Mouse (Mus musculus) midbrain, embryonic 12.5 days (tissue): ENCODE data around the gene Gorasp1. TPM values are rescaled to one million over a fixed set of nuclear protein-coding genes. Genes with fewer than 3 reads are reported as not detected.

Source experiments
- ATAC-seq: fragments of 200-750 bp; cut with Nextera tagmentation; 2 replicates; pipeline ENCODE4 v1.8.0; 2017; ENCODE audit warnings: low read depth, moderate TSS enrichment, moderate library complexity; ENCODE audit not compliant: low FRiP score
- H3K27ac ChIP-seq: fragments of 300-500 bp; sonication (generic); replicated peaks from 2 replicates; pipeline ENCODE4 v1.5.1; 2016; ENCODE audit warnings: mild to moderate bottlenecking
- H3K27me3 ChIP-seq: fragments of 300-500 bp; sonication (generic); 2 replicates; pipeline ENCODE4 v1.6.1; 2016; ENCODE audit warnings: mild to moderate bottlenecking
- H3K36me3 ChIP-seq: fragments of 300-500 bp; sonication (generic); 2 replicates; pipeline ENCODE4 v1.6.1; 2016
- H3K4me1 ChIP-seq: fragments of 300-500 bp; sonication (generic); 2 replicates; pipeline ENCODE4 v1.6.1; 2016
- H3K4me2 ChIP-seq: fragments of 300-500 bp; sonication (generic); replicated peaks from 2 replicates; pipeline ENCODE4 v1.6.1; 2016; ENCODE audit warnings: mild to moderate bottlenecking, moderate library complexity
- H3K4me3 ChIP-seq: fragments of 300-500 bp; sonication (generic); 2 replicates; pipeline ENCODE4 v1.5.1; 2016; ENCODE audit warnings: mild to moderate bottlenecking
- H3K9ac ChIP-seq: fragments of 300-500 bp; sonication (generic); replicated peaks from 2 replicates; pipeline ENCODE4 v1.6.1; 2016; ENCODE audit warnings: mild to moderate bottlenecking, moderate library complexity
- H3K9me3 ChIP-seq: fragments of 300-500 bp; sonication (generic); 2 replicates; pipeline ENCODE4 v1.6.1; 2016; ENCODE audit warnings: mild to moderate bottlenecking
- WGBS: fragments of 180-500 bp; shearing (Covaris S2); methylation state at CpG from one replicate; pipeline ENCODE4 v1.1.7; 2016; 5-methylcytosine and 5-hydroxymethylcytosine counted together
- polyA plus RNA-seq: library from polyadenylated mRNA; unstranded; fragments of >200 nt; fragmentation: Nextera tagmentation; extraction: Ambion mirVana; gene quantifications from 2 replicates; pipeline ENCODE4 v1.2.1, GENCODE M21; 2016

Gorasp1 gene
- polyA plus RNA-seq, 1 experiment from 2014 or later = 23.3 TPM

DNA sequence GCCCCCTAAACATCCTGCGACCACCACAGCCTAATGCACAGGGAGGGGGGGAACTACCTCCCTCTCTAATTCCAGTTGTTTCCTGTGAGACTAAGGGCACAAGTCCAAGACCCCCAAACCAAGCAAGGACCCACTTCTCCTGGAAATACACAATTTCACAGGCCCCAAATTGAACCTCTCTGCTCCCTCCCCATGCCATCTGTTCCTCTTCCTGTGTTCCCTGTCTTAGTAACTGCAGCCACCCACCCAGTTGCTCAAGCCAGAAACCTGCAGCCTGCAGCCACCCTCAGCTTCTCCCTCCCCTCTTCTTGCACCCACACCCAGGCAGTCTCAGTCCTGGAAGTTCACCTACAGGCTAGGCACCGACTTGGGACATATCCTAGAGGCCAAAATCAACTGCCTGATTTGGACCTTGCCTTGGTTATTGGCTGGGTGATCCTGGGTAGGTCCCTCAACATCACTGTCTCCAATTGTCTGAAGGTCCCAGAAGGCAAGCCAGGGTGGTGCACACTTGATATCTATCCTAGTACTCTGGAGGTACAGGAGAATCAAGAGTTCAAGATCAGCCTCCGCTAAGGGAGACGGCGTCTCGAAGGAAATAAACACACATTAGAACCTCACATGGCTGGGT is 41.6 kb upstream of the Gorasp1 start:
- Histone ChIP-seq H3K9me3 (no peaks in the 10 kb centered on the region), H3K4me1 (peaks cover 53% of the 10 kb centered on the region), H3K27me3 (peaks cover 19% of the 10 kb centered on the region), H3K36me3 (no peaks in the 10 kb centered on the region), H3K4me2 (no peak overlapping the region), H3K27ac (no peak overlapping the region), H3K4me3 (no peak overlapping the region), H3K9ac (0 out of 2 replicates have a peak overlapping the region, but pooled peaks have one; percentile 2)
- ATAC-seq = no peak
- WGBS = 86% methylated on average over 6 of the region's 6 CpGs

DNA sequence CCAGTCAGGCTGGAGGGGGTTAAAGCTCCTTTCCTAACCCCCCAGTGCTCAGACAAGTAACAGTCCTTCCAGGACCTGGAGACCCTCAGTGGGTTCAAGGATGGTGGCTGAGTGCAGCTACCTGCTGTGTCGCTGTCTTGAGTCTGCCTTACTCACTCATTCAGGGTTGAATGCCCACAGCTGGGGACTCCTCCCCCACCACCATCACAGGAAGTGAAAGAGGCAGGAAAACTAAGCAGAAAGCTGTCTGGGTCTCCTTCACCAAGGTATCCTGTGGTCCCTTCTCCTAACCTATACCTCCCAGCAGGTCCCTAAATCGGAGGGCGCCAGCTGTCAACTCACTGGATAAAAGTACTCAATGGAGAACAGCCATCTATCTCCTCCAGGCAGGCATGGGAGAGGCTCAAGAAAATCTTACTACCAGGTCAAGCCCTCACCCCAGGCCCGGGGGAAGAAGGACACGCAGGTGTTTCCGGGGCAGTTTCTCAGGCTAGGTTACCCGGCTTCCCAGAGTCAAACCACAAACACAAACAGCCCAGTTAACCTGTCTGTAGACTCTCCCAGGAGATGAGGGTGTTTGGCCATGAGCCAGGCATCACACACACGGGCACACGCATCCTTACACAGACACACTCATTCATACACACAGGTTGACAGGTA is 40.9 kb upstream of the Gorasp1 start:
- 58% methylated on average over 9 of the region's 9 CpGs for WGBS
- H3K4me2 ChIP-seq = no peak overlapping the region; the same call in 1 of the 2 replicates
- ATAC-seq = no peak
- H3K27ac ChIP-seq = no peak overlapping the region
- peaks cover 47% of the 10 kb centered on the region for H3K4me1 ChIP-seq
- no peaks in the 10 kb centered on the region for H3K36me3 ChIP-seq
- no peak overlapping the region for H3K4me3 ChIP-seq
- H3K27me3 ChIP-seq = peaks cover 12% of the 10 kb centered on the region
- H3K9ac ChIP-seq = 0 out of 2 replicates have a peak overlapping the region, but pooled peaks have one; percentile 2
- H3K9me3 ChIP-seq = no peaks in the 10 kb centered on the region

DNA sequence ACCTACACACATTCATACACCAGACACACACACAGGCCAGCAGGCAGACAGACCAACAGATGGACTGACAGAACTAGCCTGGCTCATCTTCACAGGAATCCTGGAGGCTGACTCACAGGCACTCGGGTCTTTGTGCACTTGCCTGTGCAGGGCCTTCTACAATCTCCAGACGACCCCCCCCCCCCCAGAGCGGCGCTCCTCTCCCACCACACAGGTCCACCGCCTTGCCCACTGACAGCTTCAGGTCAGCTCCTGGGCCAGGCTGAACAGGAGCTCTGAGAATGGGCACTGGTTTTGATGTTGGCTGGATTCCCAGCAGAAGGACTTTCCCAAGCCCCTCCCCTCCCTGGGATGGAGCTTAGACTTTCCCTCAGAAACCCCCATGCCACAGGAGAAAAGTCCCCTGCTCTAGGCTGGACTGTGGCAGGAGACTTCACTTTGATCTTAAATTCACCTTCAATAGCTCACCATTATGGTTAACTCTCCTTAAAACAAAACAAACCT is 40.2 kb upstream of the Gorasp1 start:
- no peak for ATAC-seq
- Histone ChIP-seq H3K27me3 (peaks cover 6% of the 10 kb centered on the region), H3K27ac (no peak overlapping the region), H3K4me3 (no peak overlapping the region), H3K4me2 (no peak overlapping the region; the same call in 1 of the 2 replicates), H3K4me1 (peaks cover 40% of the 10 kb centered on the region), H3K9me3 (no peaks in the 10 kb centered on the region), H3K36me3 (no peaks in the 10 kb centered on the region), H3K9ac (no peak overlapping the region)
- WGBS = 66% methylated on average over 5 of the region's 5 CpGs

DNA sequence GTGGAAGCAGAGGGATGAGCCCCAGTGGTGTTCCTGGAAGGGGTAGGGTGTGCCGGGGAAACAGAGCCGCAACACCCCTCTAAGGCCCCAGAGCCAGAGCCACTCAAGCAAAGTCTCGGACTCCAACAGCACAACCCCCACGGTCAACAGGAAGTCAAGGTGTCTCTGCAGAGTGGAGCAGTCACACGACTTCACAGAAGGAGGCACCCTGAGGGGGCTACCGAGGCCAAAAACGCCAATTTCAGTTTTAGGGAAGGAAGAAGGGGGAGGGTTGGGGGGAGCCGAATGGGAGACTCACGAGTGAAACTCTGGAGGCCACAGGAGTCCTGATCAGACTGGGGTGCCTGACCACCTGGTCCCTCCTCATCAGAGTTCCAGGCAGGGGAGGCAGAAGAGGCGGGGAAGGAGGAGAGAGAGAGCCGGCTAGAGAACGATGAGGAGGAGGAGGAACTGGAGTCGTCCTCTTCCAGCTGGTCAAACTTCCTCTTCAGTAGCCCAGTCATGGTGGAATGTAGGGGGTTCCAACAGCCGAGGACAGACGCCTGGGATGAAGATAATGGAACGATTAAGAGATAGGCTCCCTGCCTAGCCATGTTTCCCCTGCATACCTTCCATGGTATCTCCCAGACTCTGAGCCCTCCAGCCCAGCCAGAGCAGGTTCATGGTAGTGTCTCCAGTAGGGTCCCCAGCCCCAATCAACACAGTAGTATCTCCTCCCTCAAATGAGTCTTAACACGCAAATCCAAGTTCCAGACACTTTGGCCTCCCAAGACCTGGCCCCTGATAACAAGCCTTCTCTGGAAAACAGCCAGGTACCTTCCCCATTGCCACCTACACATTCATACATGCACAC is 39.6 kb upstream of the Gorasp1 start:
- Histone ChIP-seq H3K4me3 (no peak overlapping the region), H3K4me1 (peaks cover 34% of the 10 kb centered on the region), H3K4me2 (no peak overlapping the region), H3K9me3 (no peaks in the 10 kb centered on the region), H3K36me3 (no peaks in the 10 kb centered on the region), H3K27ac (no peak overlapping the region), H3K27me3 (no peaks in the 10 kb centered on the region; the same call in 1 of the 2 replicates), H3K9ac (no peak overlapping the region)
- WGBS = 63% methylated on average over 17 of the region's 17 CpGs
- no peak for ATAC-seq

DNA sequence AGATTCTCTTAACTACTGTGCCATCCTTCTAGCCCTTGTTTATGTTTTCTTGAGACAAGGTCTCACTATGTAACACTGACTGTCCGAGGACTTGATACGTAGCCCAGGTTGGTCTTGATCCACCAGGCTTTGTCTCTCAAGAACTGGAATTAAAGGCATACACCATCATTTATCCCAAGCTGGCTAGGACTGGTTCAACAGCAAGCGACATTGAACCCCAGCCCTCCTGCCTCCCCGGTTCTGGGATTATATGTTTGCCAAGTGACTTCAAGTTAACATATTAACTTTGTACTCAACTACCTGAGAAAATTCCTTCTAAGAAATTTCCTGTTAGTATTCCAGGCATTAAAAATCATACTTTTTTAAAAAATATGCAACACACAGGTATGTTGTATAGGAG is 37.9 kb upstream of the Gorasp1 start:
- no peak for ATAC-seq
- Histone ChIP-seq H3K4me3 (no peak overlapping the region), H3K4me2 (no peak overlapping the region), H3K9me3 (no peaks in the 10 kb centered on the region), H3K4me1 (peaks cover 18% of the 10 kb centered on the region; the same call in 1 of the 2 replicates), H3K9ac (no peak overlapping the region), H3K27me3 (no peaks in the 10 kb centered on the region), H3K36me3 (no peaks in the 10 kb centered on the region), H3K27ac (no peak overlapping the region)
- 96% methylated on average over 4 of the region's 4 CpGs for WGBS

DNA sequence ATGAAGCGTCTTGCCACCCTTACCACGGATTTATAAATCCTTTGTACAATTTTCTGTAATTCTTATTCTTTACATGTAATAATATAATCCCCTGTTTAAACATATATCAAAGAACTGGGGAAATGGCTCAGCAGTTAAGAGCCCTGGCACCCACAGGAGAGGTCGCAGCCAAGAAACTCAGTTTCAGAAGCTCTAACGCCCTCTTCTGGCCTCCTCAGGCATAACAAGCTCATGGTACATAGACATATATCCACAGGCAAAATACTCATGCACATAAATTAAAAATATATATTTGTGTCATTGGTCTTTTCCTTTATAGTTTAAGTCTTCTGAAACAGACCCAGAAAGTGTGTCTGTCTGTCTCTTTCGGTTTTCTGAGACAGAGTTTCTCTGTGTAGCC is 37.2 kb upstream of the Gorasp1 start:
- Histone ChIP-seq H3K9ac (no peak overlapping the region), H3K4me1 (peaks cover 18% of the 10 kb centered on the region; the same call in 1 of the 2 replicates), H3K4me2 (no peak overlapping the region), H3K36me3 (no peaks in the 10 kb centered on the region), H3K4me3 (no peak overlapping the region), H3K27ac (no peak overlapping the region), H3K27me3 (no peaks in the 10 kb centered on the region), H3K9me3 (no peaks in the 10 kb centered on the region)
- no peak for ATAC-seq
- WGBS = 82% methylated on average over 5 of the region's 5 CpGs

DNA sequence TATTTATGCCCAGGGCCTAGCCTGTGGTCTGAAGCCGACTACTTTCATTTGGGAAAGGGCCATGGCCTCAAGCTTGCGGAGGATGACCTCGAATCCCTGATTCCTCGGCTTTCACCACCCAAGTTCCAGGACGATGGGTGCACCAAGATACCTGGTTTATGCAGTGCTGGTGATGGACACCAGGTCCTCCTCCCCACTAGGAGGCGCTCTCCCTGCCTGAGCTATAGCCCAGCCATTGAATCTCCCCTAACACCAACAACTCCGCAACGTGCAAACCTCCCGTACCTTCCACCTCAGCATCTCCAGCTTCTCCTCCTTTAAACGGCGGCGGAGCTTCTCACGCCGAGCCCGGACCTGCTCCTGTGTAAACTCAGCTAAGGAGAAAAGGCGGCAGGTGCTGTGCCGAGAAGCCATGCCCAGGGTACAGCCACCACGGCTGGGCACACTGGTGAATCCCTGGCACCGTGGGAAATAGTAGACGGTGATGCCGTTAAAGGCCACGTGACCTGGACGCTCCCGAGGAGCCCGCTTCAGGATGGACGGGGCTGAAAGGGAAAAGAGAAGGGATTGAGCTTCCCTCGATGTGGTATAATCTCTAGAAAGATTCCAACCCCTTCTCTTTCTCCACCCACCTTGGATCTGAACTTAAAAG is 36.6 kb upstream of the Gorasp1 start:
- WGBS = 92% methylated on average over 27 of the region's 27 CpGs
- H3K4me3 ChIP-seq = no peak overlapping the region
- ATAC-seq = no peak
- no peaks in the 10 kb centered on the region for H3K36me3 ChIP-seq
- H3K4me1 ChIP-seq = peaks cover 18% of the 10 kb centered on the region; the same call in 1 of the 2 replicates
- H3K27me3 ChIP-seq = no peaks in the 10 kb centered on the region
- H3K9ac ChIP-seq = no peak overlapping the region
- H3K4me2 ChIP-seq = no peak overlapping the region
- no peaks in the 10 kb centered on the region for H3K9me3 ChIP-seq
- H3K27ac ChIP-seq = no peak overlapping the region

DNA sequence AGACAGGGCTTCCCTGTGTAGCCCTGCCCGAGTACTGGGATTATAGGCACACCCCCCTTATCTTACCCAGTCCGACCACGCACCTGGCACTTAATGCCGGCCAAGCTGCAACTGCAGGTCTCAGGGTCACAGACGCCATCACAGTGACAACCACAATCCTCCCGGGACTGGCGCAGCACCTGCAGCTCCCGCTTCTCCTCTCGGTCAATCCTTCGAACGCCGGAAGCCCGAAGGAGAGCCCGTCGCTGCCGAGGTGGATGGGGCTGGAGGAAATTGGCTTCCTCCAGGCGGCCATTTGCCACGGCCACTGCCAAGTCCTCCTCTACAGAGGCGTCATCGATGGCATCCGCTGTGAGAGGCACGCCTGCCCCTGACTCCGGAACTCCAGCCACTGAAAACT is 35.9 kb upstream of the Gorasp1 start:
- H3K4me3 ChIP-seq = no peak overlapping the region
- no peaks in the 10 kb centered on the region for H3K27me3 ChIP-seq
- H3K9me3 ChIP-seq = no peaks in the 10 kb centered on the region
- no peak overlapping the region for H3K9ac ChIP-seq
- no peak overlapping the region for H3K4me2 ChIP-seq
- no peaks in the 10 kb centered on the region for H3K36me3 ChIP-seq
- no peak overlapping the region for H3K27ac ChIP-seq
- H3K4me1 ChIP-seq = peaks cover 13% of the 10 kb centered on the region; the same call in 1 of the 2 replicates
- ATAC-seq = no peak
- WGBS = 95% methylated on average over 23 of the region's 23 CpGs

DNA sequence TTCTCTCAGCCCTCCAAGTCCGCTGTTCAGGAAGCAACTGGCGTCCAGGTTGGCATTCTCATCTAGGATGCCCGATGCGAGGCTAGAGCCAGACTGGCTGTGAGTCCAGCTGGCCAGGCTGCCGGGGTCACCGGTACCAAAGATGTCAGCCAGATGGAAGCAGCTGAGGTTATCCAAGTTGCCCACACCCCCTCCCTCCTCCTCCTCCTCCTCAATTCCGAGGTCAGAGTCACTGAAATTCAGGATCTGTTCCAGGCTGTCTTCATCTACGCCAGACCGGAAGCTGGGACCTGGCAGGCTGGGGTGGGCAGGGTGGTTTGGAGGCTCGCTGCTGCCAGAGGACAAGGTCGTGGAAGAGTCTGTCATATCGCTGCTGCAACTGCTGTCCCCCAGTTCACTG is 35.2 kb upstream of the Gorasp1 start:
- no peak for ATAC-seq
- Histone ChIP-seq H3K36me3 (no peaks in the 10 kb centered on the region), H3K9me3 (no peaks in the 10 kb centered on the region), H3K9ac (no peak overlapping the region), H3K4me2 (no peak overlapping the region), H3K4me3 (no peak overlapping the region), H3K4me1 (peaks cover 7% of the 10 kb centered on the region; the same call in 1 of the 2 replicates), H3K27ac (no peak overlapping the region), H3K27me3 (0 out of 2 replicates have a peak, but pooled peaks cover 2% of the 10 kb centered on the region)
- 92% methylated on average over 12 of the region's 12 CpGs for WGBS

DNA sequence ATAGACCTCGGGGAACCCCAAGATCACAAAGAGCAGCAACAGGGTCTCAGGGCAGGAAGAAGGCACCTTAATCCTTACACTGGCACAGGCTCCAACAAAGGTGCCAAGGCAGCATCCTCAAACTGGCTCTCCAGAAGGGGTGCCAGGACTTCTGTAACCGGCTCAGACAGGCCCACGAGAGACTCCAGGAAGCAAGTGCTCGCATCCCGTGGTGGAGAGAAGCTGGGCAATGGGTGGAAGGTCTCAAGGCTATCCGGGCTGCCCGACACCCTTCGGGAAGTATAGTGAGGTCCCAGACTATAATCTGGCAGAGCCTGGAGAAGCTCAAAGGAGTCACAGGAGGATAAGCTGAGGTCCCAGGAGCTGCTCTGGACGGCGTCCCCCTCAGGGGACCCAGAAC is 34.8 kb upstream of the Gorasp1 start:
- Histone ChIP-seq H3K9me3 (no peaks in the 10 kb centered on the region), H3K4me1 (peaks cover 3% of the 10 kb centered on the region; the same call in 1 of the 2 replicates), H3K36me3 (no peaks in the 10 kb centered on the region), H3K4me2 (no peak overlapping the region), H3K9ac (no peak overlapping the region), H3K27ac (no peak overlapping the region), H3K27me3 (0 out of 2 replicates have a peak, but pooled peaks cover 5% of the 10 kb centered on the region), H3K4me3 (no peak overlapping the region)
- no peak for ATAC-seq
- WGBS = 92% methylated on average over 10 of the region's 10 CpGs

DNA sequence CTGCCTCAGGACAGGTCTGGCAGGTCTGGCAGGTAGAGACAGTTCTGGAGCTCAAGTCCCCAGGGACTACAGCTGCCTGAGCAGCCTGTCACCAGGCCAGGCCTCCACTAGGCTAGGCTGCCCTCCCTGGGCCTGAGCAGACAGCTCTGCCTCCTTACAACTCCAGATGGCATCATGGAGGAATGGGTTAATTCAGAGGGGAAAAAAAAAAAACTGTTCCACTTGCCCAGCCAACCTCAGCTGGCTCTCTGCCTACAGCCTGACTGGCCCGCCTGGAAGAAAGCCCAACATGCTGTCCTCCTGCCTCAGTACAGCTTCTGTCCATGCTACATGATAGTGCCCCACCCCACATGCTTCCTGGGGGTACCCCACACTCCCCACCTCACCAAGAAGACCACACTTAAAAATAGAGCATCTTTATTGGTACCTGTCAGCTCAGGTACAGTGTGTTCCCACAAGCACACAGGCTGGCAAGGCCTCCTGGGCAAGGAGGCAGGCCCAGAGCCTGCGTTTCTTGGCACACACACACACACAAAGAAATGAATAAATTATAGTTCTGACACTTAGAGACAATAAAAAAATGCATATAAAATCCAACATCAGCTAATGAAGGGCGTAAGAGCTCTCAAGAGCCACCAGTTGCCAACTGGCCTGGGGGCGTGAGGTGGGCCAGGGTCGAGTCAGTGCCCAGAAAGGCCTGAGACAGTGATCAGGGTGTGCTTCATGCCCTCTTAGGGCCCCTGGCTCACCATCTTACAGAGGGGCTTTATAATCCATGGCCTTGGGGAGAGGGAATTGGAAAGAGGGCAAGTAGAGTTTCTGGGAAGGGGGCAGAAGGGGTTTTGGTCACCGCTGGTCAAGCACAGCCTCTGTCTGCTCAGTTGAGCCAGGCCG is 33.6 kb upstream of the Gorasp1 start:
- Histone ChIP-seq H3K36me3 (no peaks in the 10 kb centered on the region), H3K9ac (no peak overlapping the region), H3K4me1 (no peaks in the 10 kb centered on the region), H3K27me3 (0 out of 2 replicates have a peak, but pooled peaks cover 5% of the 10 kb centered on the region), H3K9me3 (no peaks in the 10 kb centered on the region), H3K4me3 (no peak overlapping the region), H3K27ac (no peak overlapping the region), H3K4me2 (no peak overlapping the region)
- ATAC-seq = no peak
- WGBS = 88% methylated on average over 7 of the region's 7 CpGs
